Mouse (Mus musculus) ovary, adult 10 weeks (tissue): Measurements from ENCODE around the gene Krtap31-2. TPM values are rescaled to one million over a fixed set of nuclear protein-coding genes. Genes with fewer than 3 reads are reported as not detected.

Experiments used
- polyA plus RNA-seq: library from polyadenylated mRNA; stranded (reverse); fragments of 350-450 nt; fragmentation: Illumina TruSeq; extraction: RNeasy Lipid Tissue Mini Kit (QIAGEN cat#74804); gene quantifications from one replicate; pipeline ENCODE4 v1.2.3, GENCODE M21; 2014

Gene Krtap31-2
- not detected for polyA plus RNA-seq

GRCm38 (mm10) chr11:99935991-99936390 is at the start of gene Krtap31-2:
Krtap31-2 (plus strand) TSS chr11:99936291.

GRCm38 (mm10) chr11:99907620-99908019 is 28.5 kb upstream of the Krtap31-2 start, which contains the start of gene Krtap31-1:
Krtap31-1 (plus strand) TSS chr11:99907920.

GRCm38 (mm10) chr11:99914451-99914850 is 21.6 kb upstream of the Krtap31-2 start, which contains the start of gene Gm11565:
Gm11565 (plus strand) TSS chr11:99914751.

GRCm38 (mm10) chr11:99948175-99948574 is 12.1 kb downstream of the Krtap31-2 start, which contains the start of gene Krtap9-5:
Krtap9-5 (plus strand) TSS chr11:99948475.

GRCm38 (mm10) chr11:99978953-99979352 is 42.9 kb downstream of the Krtap31-2 start, which contains the start of gene Krtap29-1:
Krtap29-1 (minus strand) TSS chr11:99979053.

GRCm38 (mm10) chr11:99986180-99986647 is 50.1 kb downstream of the Krtap31-2 start, which contains the start of gene Krtap16-1:
Krtap16-1 (minus strand) TSS chr11:99986597.

Other genes starting within 250 kb of the Krtap31-2 start
- not detected for gene Gm14190, start 245.6 kb upstream of the Krtap31-2 start, polyA plus RNA-seq
- gene Gm14180, start 202.0 kb upstream of the Krtap31-2 start, polyA plus RNA-seq, result not detected
- gene Gm11595, start 163.4 kb upstream of the Krtap31-2 start, polyA plus RNA-seq, result not detected
- gene Krtap4-8, start 155.6 kb upstream of the Krtap31-2 start, polyA plus RNA-seq, result not detected
- not detected for gene Krtap4-9, start 151.1 kb upstream of the Krtap31-2 start, polyA plus RNA-seq
- not detected for gene Gm11596, start 142.8 kb upstream of the Krtap31-2 start, polyA plus RNA-seq
- gene Gm11569, start 137.4 kb upstream of the Krtap31-2 start, polyA plus RNA-seq, result not detected
- gene Gm11554, start 131.8 kb upstream of the Krtap31-2 start, polyA plus RNA-seq, result not detected
- gene Krtap4-13, start 126.4 kb upstream of the Krtap31-2 start, polyA plus RNA-seq, result not detected
- not detected for gene Gm11564, start 120.6 kb upstream of the Krtap31-2 start, polyA plus RNA-seq
- not detected for gene 2300003K06Rik, start 98.2 kb upstream of the Krtap31-2 start, polyA plus RNA-seq
- gene Krtap4-16, start 84.7 kb upstream of the Krtap31-2 start, polyA plus RNA-seq, result not detected
- not detected for gene Gm11568, start 78.4 kb upstream of the Krtap31-2 start, polyA plus RNA-seq
- not detected for gene Gm11559, start 71.8 kb upstream of the Krtap31-2 start, polyA plus RNA-seq
- gene Krtap9-1, start 62.9 kb upstream of the Krtap31-2 start, polyA plus RNA-seq, result not detected
- gene Gm11567, start 57.1 kb upstream of the Krtap31-2 start, polyA plus RNA-seq, result not detected
- gene Krtap31-1, start 28.4 kb upstream of the Krtap31-2 start, polyA plus RNA-seq, result not detected
- not detected for gene Gm11565, start 21.5 kb upstream of the Krtap31-2 start, polyA plus RNA-seq
- not detected for gene Krtap9-5, start 12.2 kb downstream of the Krtap31-2 start, polyA plus RNA-seq
- not detected for gene Krtap29-1, start 42.8 kb downstream of the Krtap31-2 start, polyA plus RNA-seq
- gene Krtap16-1, start 50.3 kb downstream of the Krtap31-2 start, polyA plus RNA-seq, result not detected
- not detected for gene Krtap17-1, start 57.7 kb downstream of the Krtap31-2 start, polyA plus RNA-seq
- not detected for gene Krt33a, start 79.9 kb downstream of the Krtap31-2 start, polyA plus RNA-seq
- gene Krt33b, start 93.6 kb downstream of the Krtap31-2 start, polyA plus RNA-seq, result not detected
- not detected for gene Krt34, start 105.3 kb downstream of the Krtap31-2 start, polyA plus RNA-seq
- gene Krt31, start 114.3 kb downstream of the Krtap31-2 start, polyA plus RNA-seq, result not detected
- not detected for gene Krt32, start 151.9 kb downstream of the Krtap31-2 start, polyA plus RNA-seq
- gene Krt35, start 159.9 kb downstream of the Krtap31-2 start, polyA plus RNA-seq, result not detected
- gene Krt36, start 169.3 kb downstream of the Krtap31-2 start, polyA plus RNA-seq, result not detected
- not detected for gene Krt13, start 185.3 kb downstream of the Krtap31-2 start, polyA plus RNA-seq
- not detected for gene Krt15, start 199.6 kb downstream of the Krtap31-2 start, polyA plus RNA-seq
- gene Krt19, start 212.4 kb downstream of the Krtap31-2 start, polyA plus RNA-seq, result 5.7 TPM